Mouse (Mus musculus) MEL (cell line): ENCODE data around the gene Zbtb7b. TPM values are rescaled to one million over a fixed set of nuclear protein-coding genes. Genes with fewer than 3 reads are reported as not detected.

Source experiments
- DNase-seq: peaks from one replicate; pipeline ENCODE4 v3.0.0; 2011; ENCODE audit warnings: low read depth, low spot score
- H3K27ac ChIP-seq: 2 replicates; pipeline ENCODE4 v1.5.1; 2012; ENCODE audit warnings: low read depth, mild to moderate bottlenecking, control low read depth, low read length, moderate library complexity; ENCODE audit not compliant: control insufficient read depth
- H3K27me3 ChIP-seq, 2 experiments: fragments of 150-350 bp in 1 of 2; sonication (generic) in 1 of 2; 2 replicates each; pipeline ENCODE4 v1.6.1; 2012; ENCODE audit warnings: low read length in 2 of 2, mild to moderate bottlenecking in 2 of 2, improper control_type of control experiment in 1 of 2, moderate library complexity in 1 of 2; ENCODE audit not compliant: insufficient read depth in 2 of 2, control insufficient read depth in 1 of 2
- H3K36me3 ChIP-seq, 2 experiments: 2 replicates each; pipeline ENCODE4 v1.6.1; 2012 to 2014; ENCODE audit warnings: low read length in 2 of 2, improper control_type of control experiment in 1 of 2, inconsistent platforms in 1 of 2, mild to moderate bottlenecking in 1 of 2; ENCODE audit not compliant: insufficient read depth in 2 of 2, control insufficient read depth in 1 of 2
- H3K4me1 ChIP-seq, 2 experiments: fragments of 150-350 bp in 1 of 2; sonication (generic) in 1 of 2; 2 replicates each; pipeline ENCODE4 v1.6.1; 2012; ENCODE audit warnings: low read length in 2 of 2, improper control_type of control experiment in 1 of 2, mild to moderate bottlenecking in 1 of 2; ENCODE audit not compliant: insufficient read depth in 2 of 2, control insufficient read depth in 1 of 2
- H3K4me3 ChIP-seq, 2 experiments: fragments of 150-350 bp in 1 of 2; sonication (generic) in 1 of 2; 2 replicates each; pipeline ENCODE4 v1.5.1; 2012; ENCODE audit warnings: low read depth in 2 of 2, low read length in 2 of 2, mild to moderate bottlenecking in 2 of 2, moderate library complexity in 2 of 2, control low read depth in 1 of 2, improper control_type of control experiment in 1 of 2; ENCODE audit not compliant: control insufficient read depth in 1 of 2, insufficient read depth in 1 of 2
- H3K79me2 ChIP-seq: 2 replicates; pipeline ENCODE4 v1.6.1; 2012; ENCODE audit warnings: mild to moderate bottlenecking, low read length, moderate library complexity; ENCODE audit not compliant: control insufficient read depth, poor library complexity, insufficient read depth
- H3K9ac ChIP-seq: 2 replicates; pipeline ENCODE4 v1.6.1; 2012; ENCODE audit warnings: low read depth, mild to moderate bottlenecking, control low read depth, low read length, moderate library complexity; ENCODE audit not compliant: control insufficient read depth, poor library complexity, severe bottlenecking
- H3K9me3 ChIP-seq: fragments of 150-350 bp; sonication (generic); replicated peaks from 2 replicates; pipeline ENCODE4 v1.6.1; 2012; ENCODE audit warnings: mild to moderate bottlenecking, low read length, improper control_type of control experiment, moderate library complexity; ENCODE audit not compliant: insufficient read depth
- CHD2 ChIP-seq: IDR thresholded peaks from 2 replicates; pipeline ENCODE4 v1.6.1; 2011; ENCODE audit warnings: low read length, improper control_type of control experiment
- CTCF ChIP-seq, 3 experiments: IDR thresholded peaks in 2 of 3; conservative IDR thresholded peaks in 1 of 3; 2 replicates each; pipeline ENCODE4 v1.5.1; 2011 to 2012; ENCODE audit warnings: low read length in 3 of 3, low read depth in 2 of 3, mild to moderate bottlenecking in 2 of 3, improper control_type of control experiment in 1 of 3, inconsistent platforms in 1 of 3, mixed read lengths in 1 of 3, moderate library complexity in 1 of 3; ENCODE audit not compliant: control insufficient read depth in 1 of 3, insufficient read depth in 1 of 3, poor library complexity in 1 of 3, severe bottlenecking in 1 of 3
- ELF1 ChIP-seq: IDR thresholded peaks from 2 replicates; pipeline ENCODE4 v1.6.1; 2014; ENCODE audit warnings: low read depth, mild to moderate bottlenecking, inconsistent platforms, low read length, improper control_type of control experiment, moderate library complexity
- GABPA ChIP-seq: IDR thresholded peaks from 2 replicates; pipeline ENCODE4 v1.6.1; 2012; ENCODE audit warnings: low read depth, mild to moderate bottlenecking, inconsistent platforms, low read length, improper control_type of control experiment, moderate library complexity
- GATA1 ChIP-seq: IDR thresholded peaks from 2 replicates; pipeline ENCODE4 v1.6.1; 2011; ENCODE audit warnings: low read depth, low read length, improper control_type of control experiment
- HCFC1 ChIP-seq: IDR thresholded peaks from 2 replicates; pipeline ENCODE4 v1.6.1; 2012; ENCODE audit warnings: low read depth, mild to moderate bottlenecking, inconsistent platforms, low read length, improper control_type of control experiment, moderate library complexity
- KAT2A ChIP-seq: conservative IDR thresholded peaks from 2 replicates; pipeline ENCODE4 v1.6.1; 2012; ENCODE audit warnings: low read depth, low read length, improper control_type of control experiment, inconsistent platforms
- MAZ ChIP-seq: IDR thresholded peaks from 2 replicates; pipeline ENCODE4 v1.6.1; 2012; ENCODE audit warnings: low read depth, mild to moderate bottlenecking, inconsistent platforms, low read length, improper control_type of control experiment
- MEF2A ChIP-seq: IDR thresholded peaks from 2 replicates; pipeline ENCODE4 v1.6.1; 2014; ENCODE audit warnings: low read depth, mild to moderate bottlenecking, inconsistent platforms, low read length, improper control_type of control experiment; ENCODE audit not compliant: poor library complexity, insufficient replicate concordance, severe bottlenecking; ENCODE audit errors: extremely low read depth
- MXI1 ChIP-seq: IDR thresholded peaks from 2 replicates; pipeline ENCODE4 v1.6.1; 2011; ENCODE audit warnings: mild to moderate bottlenecking, low read depth, low read length, improper control_type of control experiment
- POLR2A ChIP-seq, 2 experiments: IDR thresholded peaks; 2 replicates each; pipeline ENCODE4 v1.6.1; 2011 to 2012; ENCODE audit warnings: low read length in 2 of 2, mild to moderate bottlenecking in 2 of 2, control low read depth in 1 of 2, improper control_type of control experiment in 1 of 2, low read depth in 1 of 2, moderate library complexity in 1 of 2; ENCODE audit not compliant: control insufficient read depth in 1 of 2, insufficient read depth in 1 of 2, poor library complexity in 1 of 2
- POLR2AphosphoS2 ChIP-seq: IDR thresholded peaks from 2 replicates; pipeline ENCODE4 v1.6.1; 2011; ENCODE audit warnings: low read length, improper control_type of control experiment
- RAD21 ChIP-seq: IDR thresholded peaks from 2 replicates; pipeline ENCODE4 v1.6.1; 2011; ENCODE audit warnings: mild to moderate bottlenecking, low read depth, low read length, improper control_type of control experiment
- SMC3 ChIP-seq: IDR thresholded peaks from 2 replicates; pipeline ENCODE4 v1.6.1; 2011; ENCODE audit warnings: low read depth, low read length, improper control_type of control experiment
- TAL1 ChIP-seq: IDR thresholded peaks from 2 replicates; pipeline ENCODE4 v1.6.1; 2012; ENCODE audit warnings: mild to moderate bottlenecking, inconsistent platforms, low read length, moderate library complexity, mixed read lengths
- TCF12 ChIP-seq: IDR thresholded peaks from 2 replicates; pipeline ENCODE4 v1.6.1; 2014; ENCODE audit warnings: low read depth, mild to moderate bottlenecking, inconsistent platforms, low read length, improper control_type of control experiment, moderate library complexity
- UBTF ChIP-seq: IDR thresholded peaks from 2 replicates; pipeline ENCODE4 v1.6.1; 2012; ENCODE audit warnings: low read depth, mild to moderate bottlenecking, inconsistent platforms, low read length, improper control_type of control experiment, moderate library complexity, borderline replicate concordance; ENCODE audit not compliant: insufficient read depth
- USF2 ChIP-seq, 2 experiments: IDR thresholded peaks; 2 replicates each; pipeline ENCODE4 v1.6.1; 2011 to 2012; ENCODE audit warnings: improper control_type of control experiment in 2 of 2, low read length in 2 of 2, borderline replicate concordance in 1 of 2, inconsistent platforms in 1 of 2, low read depth in 1 of 2, mild to moderate bottlenecking in 1 of 2; ENCODE audit not compliant: insufficient read depth in 1 of 2
- ZMIZ1 ChIP-seq: IDR thresholded peaks from 2 replicates; pipeline ENCODE4 v1.6.1; 2012; ENCODE audit warnings: low read depth, mild to moderate bottlenecking, inconsistent platforms, low read length, improper control_type of control experiment, moderate library complexity
- ZNF384 ChIP-seq: IDR thresholded peaks from 2 replicates; pipeline ENCODE4 v1.6.1; 2012; ENCODE audit warnings: low read depth, mild to moderate bottlenecking, inconsistent platforms, low read length, improper control_type of control experiment
- polyA plus RNA-seq, 2 experiments: library from polyadenylated mRNA; stranded (reverse) in 1 of 2; unstranded in 1 of 2; fragments of >175 nt in 1 of 2; fragments of >200 nt in 1 of 2; gene quantifications; 2 replicates each; pipeline versions ENCODE4 v1.2.1 to v1.2.4; 2012; ENCODE audit warnings: low replicate concordance in 2 of 2, low read depth in 1 of 2; ENCODE audit not compliant: insufficient read length in 2 of 2, insufficient read depth in 1 of 2, missing spikeins in 1 of 2
- total RNA-seq: library from RNA; depleted of rRNA; stranded (reverse); fragments of 300-350 nt; gene quantifications from 2 replicates; pipeline ENCODE4 v1.2.3, GENCODE M21; 2012

The Zbtb7b gene
- total and polyA plus RNA-seq, 3 experiments: 8.5 to 20.1 TPM; not detected in 1

GRCm38 (mm10) chr3:89432606-89433005 lies 38.0 kb upstream of the Zbtb7b start:
- no peak for DNase-seq
- Histone ChIP-seq H3K9ac (no peak overlapping the region), H3K9me3 (no peaks in the 10 kb centered on the region), H3K36me3 (peaks cover 0 to 17% of the 10 kb centered on the region in 2 experiments; a peak in 2 of 4 replicates), H3K4me1 (peaks cover 6 to 16% of the 10 kb centered on the region in 2 experiments), H3K27ac (no peak overlapping the region), H3K27me3 (no peaks in the 10 kb centered on the region), H3K4me3 (no peak overlapping the region), H3K79me2 (peaks cover 14% of the 10 kb centered on the region)
- TF ChIP-seq TAL1 (no peak), ZMIZ1 (no peak), GATA1 (no peak), MAZ (no peak), RAD21 (no peak), MEF2A (no peak), CHD2 (no peak), CTCF (IDR thresholded peaks at IDR 0.05 in 2 of 3, conservative IDR thresholded peaks at IDR 0.05 in 1 of 3; ENCODE audit: control insufficient read depth in 1 of 3, insufficient read depth in 1 of 3, low read depth in 2 of 3, low read length in 3 of 3, poor library complexity in 1 of 3, severe bottlenecking in 1 of 3) (no peak), ELF1 (no peak), POLR2AphosphoS2 (no peak), UBTF (no peak), POLR2A (IDR thresholded peaks at IDR 0.05; ENCODE audit: control insufficient read depth in 1 of 2, insufficient read depth in 1 of 2, low read depth in 1 of 2, low read length in 2 of 2, poor library complexity in 1 of 2) (no peak), SMC3 (no peak), KAT2A (no peak), HCFC1 (no peak), USF2 (IDR thresholded peaks at IDR 0.05; ENCODE audit: borderline replicate concordance in 1 of 2, insufficient read depth in 1 of 2, low read depth in 1 of 2, low read length in 2 of 2) (no peak), MXI1 (no peak), GABPA (no peak), TCF12 (no peak), ZNF384 (no peak)
